Mouse (Mus musculus) spleen, adult 2 months (tissue): ENCODE data around the gene Col2a1. TPM values are rescaled to one million over a fixed set of nuclear protein-coding genes. Genes with fewer than 3 reads are reported as not detected.

Source experiments
- DNase-seq, 2 experiments: peaks; one replicate each; pipeline versions ENCODE4 v3.0.0 to v3.0.0-alpha.2; 2012 to 2021; ENCODE audit warnings: low spot score in 2 of 2, low read depth in 1 of 2
- H3K27ac ChIP-seq: fragments of 200-500 bp; 2 replicates; pipeline ENCODE4 v1.5.1; 2012; ENCODE audit warnings: low read length, inconsistent platforms; ENCODE audit not compliant: insufficient read depth
- H3K27me3 ChIP-seq: fragments of 200-500 bp; 2 replicates; pipeline ENCODE4 v1.6.1; 2012; ENCODE audit warnings: mild to moderate bottlenecking, moderate library complexity, low read length, inconsistent platforms; ENCODE audit not compliant: control insufficient read depth, insufficient read depth
- H3K36me3 ChIP-seq: fragments of 200-500 bp; 2 replicates; pipeline ENCODE4 v1.6.1; 2012; ENCODE audit warnings: mild to moderate bottlenecking, low read length, inconsistent platforms; ENCODE audit not compliant: control insufficient read depth, insufficient read depth
- H3K4me1 ChIP-seq: fragments of 200-500 bp; 2 replicates; pipeline ENCODE4 v1.6.1; 2011; ENCODE audit warnings: inconsistent platforms; ENCODE audit not compliant: control insufficient read depth, insufficient read depth, insufficient read length
- H3K4me3 ChIP-seq: fragments of 200-500 bp; 2 replicates; pipeline ENCODE4 v1.5.1; 2011; ENCODE audit warnings: mild to moderate bottlenecking, inconsistent platforms; ENCODE audit not compliant: insufficient read depth, insufficient read length; ENCODE audit errors: extremely low read depth
- CTCF ChIP-seq: fragments of 200-500 bp; IDR thresholded peaks from 2 replicates; pipeline ENCODE4 v1.5.1; 2011; ENCODE audit warnings: mild to moderate bottlenecking, inconsistent platforms; ENCODE audit not compliant: insufficient read depth, insufficient read length, insufficient replicate concordance; ENCODE audit errors: extremely low read depth
- POLR2A ChIP-seq: fragments of 200-500 bp; IDR thresholded peaks from 2 replicates; pipeline ENCODE4 v1.6.1; 2011; ENCODE audit warnings: low read depth, low read length, inconsistent platforms
- WGBS: fragments of 180-500 bp; shearing (Covaris S2); methylation state at CpG from one replicate; pipeline ENCODE4 v1.1.7; 2018; 5-methylcytosine and 5-hydroxymethylcytosine counted together
- polyA plus RNA-seq: library from polyadenylated mRNA; depleted of rRNA; stranded (reverse); fragments of >200 nt; gene quantifications from 2 replicates; pipeline ENCODE4 v1.2.3, GENCODE M21; 2012

Gene Col2a1
- polyA plus RNA-seq, 1 experiment = 0.02 TPM

GRCm38 (mm10) chr15:98002113-98002990 is 2.1 kb downstream of the Col2a1 start:
- Histone ChIP-seq H3K4me3 (no peak overlapping the region), H3K4me1 (no peaks in the 10 kb centered on the region; the same call in 1 of the 2 replicates), H3K36me3 (no peaks in the 10 kb centered on the region), H3K27ac (no peak overlapping the region), H3K27me3 (peaks cover 38% of the 10 kb centered on the region)
- TF ChIP-seq POLR2A = no peak
- TF ChIP-seq CTCF = no peak
- no peak for DNase-seq
- 3% methylated on average over 42 of the region's 42 CpGs for WGBS

GRCm38 (mm10) chr15:98001321-98002112 is 3.0 kb downstream of the Col2a1 start:
- no peak for DNase-seq
- 3% methylated on average over 37 of the region's 37 CpGs for WGBS
- Histone ChIP-seq H3K4me3 (no peak overlapping the region), H3K4me1 (no peaks in the 10 kb centered on the region; the same call in 1 of the 2 replicates), H3K27ac (no peak overlapping the region), H3K27me3 (peaks cover 38% of the 10 kb centered on the region), H3K36me3 (no peaks in the 10 kb centered on the region)
- TF ChIP-seq CTCF (no peak), POLR2A (no peak)

GRCm38 (mm10) chr15:97999991-98000390 is 4.5 kb downstream of the Col2a1 start:
- Histone ChIP-seq H3K36me3 (no peaks in the 10 kb centered on the region), H3K4me1 (no peaks in the 10 kb centered on the region; the same call in 1 of the 2 replicates), H3K4me3 (no peak overlapping the region), H3K27ac (no peak overlapping the region), H3K27me3 (peaks cover 33% of the 10 kb centered on the region)
- 18% methylated on average over 7 of the region's 7 CpGs for WGBS
- no peak for TF ChIP-seq POLR2A
- no peak for TF ChIP-seq CTCF
- DNase-seq = no peak

- DNase-seq = no peak
- H3K4me1 ChIP-seq = no peaks in the 10 kb centered on the region; the same call in 1 of the 2 replicates
- H3K36me3 ChIP-seq = no peaks in the 10 kb centered on the region
- H3K4me3 ChIP-seq = no peak overlapping the region
- 17% methylated on average over 13 of the region's 13 CpGs for WGBS
- no peak for TF ChIP-seq POLR2A
- TF ChIP-seq CTCF = no peak
- H3K27me3 ChIP-seq = peaks cover 28% of the 10 kb centered on the region
- no peak overlapping the region for H3K27ac ChIP-seq
These were observed 4.9 kb downstream of the Col2a1 start for GRCm38 (mm10) chr15:97999546-97999945.

GRCm38 (mm10) chr15:97996716-97997256 is 7.7 kb downstream of the Col2a1 start:
- TF ChIP-seq CTCF = no peak
- TF ChIP-seq POLR2A = no peak
- Histone ChIP-seq H3K4me3 (no peak overlapping the region), H3K27ac (no peak overlapping the region), H3K36me3 (no peaks in the 10 kb centered on the region), H3K4me1 (no peaks in the 10 kb centered on the region), H3K27me3 (peaks cover 10% of the 10 kb centered on the region; the same call in 1 of the 2 replicates)
- WGBS = 83% methylated on average over 13 of the region's 13 CpGs
- no peak for DNase-seq

GRCm38 (mm10) chr15:97992712-97993286 is 11.7 kb downstream of the Col2a1 start:
- DNase-seq = peak; percentile 31 to 51
- TF ChIP-seq CTCF = no peak
- no peak for TF ChIP-seq POLR2A
- 16% methylated on average over 18 of the region's 18 CpGs for WGBS
- H3K27ac ChIP-seq = no peak overlapping the region
- no peaks in the 10 kb centered on the region for H3K27me3 ChIP-seq
- H3K4me1 ChIP-seq = no peaks in the 10 kb centered on the region
- H3K4me3 ChIP-seq = peak overlapping the region; percentile 33; the same call in 1 of the 2 replicates
- H3K36me3 ChIP-seq = no peaks in the 10 kb centered on the region
